Mouse (Mus musculus) forebrain, embryonic 14.5 days (tissue): Measurements from ENCODE around the gene L1cam. TPM values are rescaled to one million over a fixed set of nuclear protein-coding genes. Genes with fewer than 3 reads are reported as not detected.
A peak's percentile ranks its signal among the peaks of the same experiment; 100 is the strongest.

Source experiments
- ATAC-seq: fragments of 200-750 bp; cut with Nextera tagmentation; 2 replicates; pipeline ENCODE4 v1.8.0; 2017; ENCODE audit warnings: mild to moderate bottlenecking, moderate library complexity
- DNase-seq: peaks from one replicate; pipeline ENCODE4 v3.0.0-alpha.2; 2015; ENCODE audit warnings: low spot score
- H3K27ac ChIP-seq: fragments of 300-500 bp; sonication (generic); 2 replicates; pipeline ENCODE4 v1.5.1; 2014; ENCODE audit warnings: low read depth, mild to moderate bottlenecking, control low read depth, low read length, moderate library complexity
- H3K27me3 ChIP-seq: fragments of 300-500 bp; sonication (generic); replicated peaks from 2 replicates; pipeline ENCODE4 v1.6.1; 2014; ENCODE audit warnings: low read length, control low read depth, mixed read lengths; ENCODE audit not compliant: control insufficient read depth, insufficient read depth
- H3K36me3 ChIP-seq: fragments of 300-500 bp; sonication (generic); 2 replicates; pipeline ENCODE4 v1.6.1; 2014; ENCODE audit warnings: low read length, control low read depth; ENCODE audit not compliant: control insufficient read depth, insufficient read depth
- H3K4me1 ChIP-seq: fragments of 300-500 bp; sonication (generic); 2 replicates; pipeline ENCODE4 v1.6.1; 2014; ENCODE audit warnings: antibody characterized with exemption, low read length, control low read depth; ENCODE audit not compliant: control insufficient read depth, insufficient read depth
- H3K4me2 ChIP-seq: fragments of 300-500 bp; sonication (generic); 2 replicates; pipeline ENCODE4 v1.6.1; 2014; ENCODE audit warnings: mild to moderate bottlenecking, control low read depth, low read length
- H3K4me3 ChIP-seq: fragments of 300-500 bp; sonication (generic); 2 replicates; pipeline ENCODE4 v1.5.1; 2014; ENCODE audit warnings: low read depth, low read length, control low read depth
- H3K9ac ChIP-seq: fragments of 300-500 bp; sonication (generic); 2 replicates; pipeline ENCODE4 v1.6.1; 2014; ENCODE audit warnings: mild to moderate bottlenecking, low read length, control low read depth, moderate library complexity
- H3K9me3 ChIP-seq: fragments of 300-500 bp; sonication (generic); replicated peaks from 2 replicates; pipeline ENCODE4 v1.6.1; 2016; ENCODE audit warnings: low read length, control low read depth, mixed read lengths; ENCODE audit not compliant: control insufficient read depth
- WGBS: fragments of 180-500 bp; shearing (Covaris S2); extraction: QIAGEN DNeasy Blood & Tissue Kit; methylation state at CpG from one replicate; pipeline ENCODE4 v1.1.7; 2014; 5-methylcytosine and 5-hydroxymethylcytosine counted together
- polyA plus RNA-seq: library from polyadenylated mRNA; unstranded; fragments of >200 nt; fragmentation: Nextera tagmentation; extraction: Ambion mirVana; gene quantifications from 2 replicates; pipeline ENCODE4 v1.2.1, GENCODE M21; 2014

The L1cam gene
- polyA plus RNA-seq, 1 experiment from 2014 or later, result 53.6 TPM

GRCm38 (mm10) chrX:73823747-73824146 is 72.2 kb downstream of the L1cam start:
- Histone ChIP-seq H3K27me3 (no peaks in the 10 kb centered on the region), H3K4me2 (peak overlapping the region; percentile 59), H3K36me3 (no peaks in the 10 kb centered on the region), H3K9me3 (no peaks in the 10 kb centered on the region), H3K27ac (no peak overlapping the region), H3K4me3 (peak overlapping the region; percentile 58), H3K4me1 (no peaks in the 10 kb centered on the region), H3K9ac (peak overlapping the region; percentile 81)
- 25% methylated on average over 17 of the region's 17 CpGs for WGBS
- peak; percentile 8 for DNase-seq
- ATAC-seq, result peak; percentile 27; the same call in 1 of the 2 replicates

DNA sequence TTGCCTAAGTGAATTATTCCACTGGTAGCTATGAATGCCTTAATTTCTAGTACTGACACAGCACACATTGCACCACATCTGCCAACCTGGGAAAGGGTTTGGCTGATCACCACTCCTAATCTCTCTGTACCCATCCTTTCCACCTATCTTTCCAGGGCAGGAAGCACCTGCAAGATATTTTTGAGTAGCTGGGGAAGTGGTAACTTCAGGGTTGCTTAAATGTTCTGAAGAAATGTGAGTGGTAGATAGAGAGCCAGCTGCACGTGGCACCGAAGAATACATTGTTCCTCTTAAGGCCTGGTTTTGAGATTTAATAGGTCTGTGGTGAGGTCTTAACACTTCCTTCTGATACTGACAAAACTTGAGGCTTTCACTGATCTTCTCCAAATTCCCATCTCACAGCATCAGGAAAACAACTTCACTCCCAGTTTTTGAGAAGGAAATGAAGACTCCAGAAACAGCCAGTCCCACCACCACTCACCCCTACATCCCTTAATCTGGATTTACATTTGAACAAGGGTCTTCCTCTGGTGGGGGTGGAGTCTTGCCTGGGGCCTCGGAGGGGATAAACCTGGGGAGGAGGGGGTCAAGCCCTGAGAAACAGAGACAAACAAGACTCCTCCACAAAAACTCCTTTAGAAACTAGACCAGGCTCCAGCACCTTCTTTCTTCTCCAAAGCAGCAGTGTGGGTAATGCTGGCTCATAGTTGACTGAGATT is 79.2 kb downstream of the L1cam start:
- no peak for ATAC-seq

DNA sequence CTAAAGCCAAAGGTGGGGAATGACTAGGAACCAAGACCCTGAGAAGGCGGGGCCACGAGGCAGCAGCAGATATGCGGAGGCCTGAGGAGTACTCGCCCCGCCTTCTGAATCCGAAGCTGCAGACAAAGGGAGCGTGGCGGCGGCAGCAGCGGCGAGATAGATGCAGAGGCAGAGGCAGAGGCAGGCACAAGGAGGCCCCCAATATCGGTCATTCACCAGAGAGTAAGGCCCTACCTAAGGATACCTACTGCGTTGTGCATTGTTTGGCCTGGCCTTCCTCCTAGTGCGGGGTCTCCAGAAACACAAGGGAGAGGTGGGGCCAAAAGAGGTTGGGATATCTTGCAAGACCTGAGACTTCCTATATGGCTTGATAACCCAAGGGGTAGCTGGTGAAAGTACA is 80.8 kb downstream of the L1cam start:
- peak overlapping the region; percentile 55; the same call in 1 of the 2 replicates for H3K27ac ChIP-seq
- no peaks in the 10 kb centered on the region for H3K36me3 ChIP-seq
- DNase-seq, result peak; percentile 72
- H3K4me3 ChIP-seq, result peak overlapping the region; percentile 23
- WGBS, result 31% methylated on average over 14 of the region's 14 CpGs
- H3K4me2 ChIP-seq, result peak overlapping the region; percentile 49
- H3K27me3 ChIP-seq, result no peaks in the 10 kb centered on the region
- no peaks in the 10 kb centered on the region for H3K4me1 ChIP-seq
- peak; percentile 95 for ATAC-seq
- H3K9ac ChIP-seq, result peak overlapping the region; percentile 70
- H3K9me3 ChIP-seq, result no peaks in the 10 kb centered on the region

More for the DNA sequence above, 79.2 kb downstream of the L1cam start:
- H3K4me1 ChIP-seq, result no peaks in the 10 kb centered on the region
- no peaks in the 10 kb centered on the region for H3K9me3 ChIP-seq
- no peak overlapping the region for H3K9ac ChIP-seq
- DNase-seq, result no peak
- H3K27ac ChIP-seq, result no peak overlapping the region
- no peak overlapping the region for H3K4me3 ChIP-seq
- no peaks in the 10 kb centered on the region for H3K36me3 ChIP-seq
- 53% methylated on average over 3 of the region's 3 CpGs for WGBS
- H3K4me2 ChIP-seq, result no peak overlapping the region
- H3K27me3 ChIP-seq, result no peaks in the 10 kb centered on the region

- H3K27ac ChIP-seq, result peak overlapping the region; percentile 5; the same call in 1 of the 2 replicates
These were observed 90.1 kb downstream of the L1cam start for GRCm38 (mm10) chrX:73805814-73806213.

More at GRCm38 (mm10) chrX:73805814-73806213, 90.1 kb downstream of the L1cam start:
- Histone ChIP-seq H3K27me3 (no peaks in the 10 kb centered on the region), H3K9ac (no peak overlapping the region), H3K9me3 (no peaks in the 10 kb centered on the region), H3K4me1 (no peaks in the 10 kb centered on the region), H3K36me3 (no peaks in the 10 kb centered on the region), H3K4me2 (no peak overlapping the region), H3K4me3 (no peak overlapping the region)
- ATAC-seq (no peak), DNase-seq (peak; percentile 50)
- 64% methylated on average over 1 of the region's 1 CpGs for WGBS

Other genes starting within 250 kb of the L1cam start
- 116 and 118 TPM in 2 replicates for gene Pnck, start 236.0 kb downstream of the L1cam start, polyA plus RNA-seq
- 6.2 and 6.8 TPM in 2 replicates for gene Slc6a8, start 223.0 kb downstream of the L1cam start, polyA plus RNA-seq
- gene Bcap31, start 179.9 kb downstream of the L1cam start, polyA plus RNA-seq, result 113 and 119 TPM in 2 replicates
- gene Abcd1, start 179.5 kb downstream of the L1cam start, polyA plus RNA-seq, result 7.3 and 9.1 TPM in 2 replicates
- gene Plxnb3, start 139.0 kb downstream of the L1cam start, polyA plus RNA-seq, result 0.08 and 0.11 TPM in 2 replicates
- 1.1 and 1.8 TPM in 2 replicates for gene Srpk3, start 121.7 kb downstream of the L1cam start, polyA plus RNA-seq
- 253 and 290 TPM in 2 replicates for gene Idh3g, start 109.2 kb downstream of the L1cam start, polyA plus RNA-seq
- 148 and 189 TPM in 2 replicates for gene Ssr4, start 109.1 kb downstream of the L1cam start, polyA plus RNA-seq
- 5.4 and 8.0 TPM in 2 replicates for gene Pdzd4, start 71.1 kb downstream of the L1cam start, polyA plus RNA-seq
- gene Avpr2, start 4.0 kb downstream of the L1cam start, polyA plus RNA-seq, result 0.26 TPM in 1 of 2 replicates, not detected in the other
- gene Arhgap4, start 25.8 kb upstream of the L1cam start, polyA plus RNA-seq, result 1.3 and 2.0 TPM in 2 replicates
- 104 TPM in 2 replicates for gene Naa10, start 25.8 kb upstream of the L1cam start, polyA plus RNA-seq
- 8.9 and 9.3 TPM in 2 replicates for gene Renbp, start 34.7 kb upstream of the L1cam start, polyA plus RNA-seq
- 58.3 and 61.1 TPM in 2 replicates for gene Hcfc1, start 70.3 kb upstream of the L1cam start, polyA plus RNA-seq
- gene Irak1, start 127.8 kb upstream of the L1cam start, polyA plus RNA-seq, result 22.9 and 23.7 TPM in 2 replicates
- not detected in 2 replicates for gene Opn1mw, start 231.4 kb upstream of the L1cam start, polyA plus RNA-seq
- 12.6 and 14.2 TPM in 2 replicates for gene Mecp2, start 239.3 kb upstream of the L1cam start, polyA plus RNA-seq